Mouse (Mus musculus): ENCODE measurements around the gene Mthfr.

Mthfr gene

GRCm38 (mm10) chr4:148065702-148066400 is 27.0 kb downstream of the Mthfr start:
- no peak for DNase-seq

- DNase-seq = no peak
These were observed 27.5 kb downstream of the Mthfr start for GRCm38 (mm10) chr4:148066401-148066744.

- no peak for DNase-seq
These were observed 28.5 kb downstream of the Mthfr start for GRCm38 (mm10) chr4:148067346-148067745.

- no peak for DNase-seq
These were observed 30.8 kb downstream of the Mthfr start for GRCm38 (mm10) chr4:148069602-148070218.

- peak; percentile 17 for DNase-seq
These were observed 32.6 kb downstream of the Mthfr start for GRCm38 (mm10) chr4:148071508-148071907.

- peak; percentile 18 for DNase-seq
These were observed 35.8 kb downstream of the Mthfr start for GRCm38 (mm10) chr4:148074521-148075189.

GRCm38 (mm10) chr4:148075259-148075658 is 36.4 kb downstream of the Mthfr start:
- peak; percentile 57 for DNase-seq

- DNase-seq = peak; percentile 11
These were observed 37.0 kb downstream of the Mthfr start for GRCm38 (mm10) chr4:148075881-148076280.

- DNase-seq = peak; percentile 16
These were observed 40.3 kb downstream of the Mthfr start for GRCm38 (mm10) chr4:148079212-148079611.

GRCm38 (mm10) chr4:148079944-148080596 is 41.2 kb downstream of the Mthfr start:
- DNase-seq = no peak

- peak; percentile 75 for DNase-seq
These were observed 41.7 kb downstream of the Mthfr start for GRCm38 (mm10) chr4:148080597-148080973.

- peak; percentile 47 for DNase-seq
These were observed 42.3 kb downstream of the Mthfr start for GRCm38 (mm10) chr4:148081201-148081600.

- DNase-seq = peak; percentile 60
These were observed 43.6 kb downstream of the Mthfr start for GRCm38 (mm10) chr4:148082257-148083044.

GRCm38 (mm10) chr4:148083176-148083899 is 44.5 kb downstream of the Mthfr start:
- peak; percentile 24 for DNase-seq

- peak; percentile 21 for DNase-seq
These were observed 45.4 kb downstream of the Mthfr start for GRCm38 (mm10) chr4:148084261-148084714.

- DNase-seq = no peak
These were observed 46.4 kb downstream of the Mthfr start for GRCm38 (mm10) chr4:148085131-148085906.

- DNase-seq = no peak
These were observed 47.0 kb downstream of the Mthfr start for GRCm38 (mm10) chr4:148085907-148086305.

GRCm38 (mm10) chr4:148087091-148087906 is 48.4 kb downstream of the Mthfr start:
- DNase-seq = peak; percentile 43

GRCm38 (mm10) chr4:148087907-148088527 is 49.1 kb downstream of the Mthfr start, which contains the start of gene Agtrap:
Gene Agtrap (minus strand): TSS chr4:148088031.
- peak; percentile 94 for DNase-seq

GRCm38 (mm10) chr4:148089166-148089565 is 50.3 kb downstream of the Mthfr start:
- DNase-seq = no peak

Measured in cerebellum, adult 9-11 months (tissue).